Mouse (Mus musculus) liver, adult 2 months (tissue): ENCODE measurements around the gene Mas1. TPM values are rescaled to one million over a fixed set of nuclear protein-coding genes. Genes with fewer than 3 reads are reported as not detected.

ENCODE experiments used
- DNase-seq: peaks from one replicate; pipeline ENCODE4 v3.0.0-alpha.2; 2011; ENCODE audit warnings: low read depth, low spot score; ENCODE audit errors: extremely low read depth
- H3K27ac ChIP-seq: fragments of 200-500 bp; replicated peaks from 2 replicates; pipeline ENCODE4 v1.5.1; 2012; ENCODE audit warnings: low read depth, mild to moderate bottlenecking, control low read depth, inconsistent platforms, low read length; ENCODE audit not compliant: insufficient read depth
- H3K27me3 ChIP-seq: fragments of 200-500 bp; 2 replicates; pipeline ENCODE4 v1.6.1; 2012; ENCODE audit warnings: mild to moderate bottlenecking, moderate library complexity, low read length, inconsistent platforms; ENCODE audit not compliant: control insufficient read depth, insufficient read depth
- H3K36me3 ChIP-seq: fragments of 200-500 bp; 2 replicates; pipeline ENCODE4 v1.6.1; 2012; ENCODE audit warnings: low read length, inconsistent platforms; ENCODE audit not compliant: control insufficient read depth, insufficient read depth
- H3K4me1 ChIP-seq: fragments of 200-500 bp; 2 replicates; pipeline ENCODE4 v1.6.1; 2011; ENCODE audit warnings: low read length; ENCODE audit not compliant: control insufficient read depth, insufficient read depth
- H3K4me3 ChIP-seq: fragments of 200-500 bp; 2 replicates; pipeline ENCODE4 v1.5.1; 2011; ENCODE audit warnings: low read depth, mild to moderate bottlenecking, control low read depth, low read length, moderate library complexity; ENCODE audit not compliant: insufficient read depth
- H3K79me2 ChIP-seq: fragments of 200-500 bp; 2 replicates; pipeline ENCODE4 v1.6.1; 2012; ENCODE audit warnings: inconsistent platforms, mild to moderate bottlenecking, low read length, moderate library complexity; ENCODE audit not compliant: control insufficient read depth, insufficient read depth
- H3K9ac ChIP-seq: fragments of 200-500 bp; 2 replicates; pipeline ENCODE4 v1.6.1; 2012; ENCODE audit warnings: low read depth, mild to moderate bottlenecking, control low read depth, inconsistent platforms, low read length
- CTCF ChIP-seq: fragments of 200-500 bp; IDR thresholded peaks from 2 replicates; pipeline ENCODE4 v1.5.1; 2011; ENCODE audit warnings: low read depth, low read length, control low read depth
- POLR2A ChIP-seq: fragments of 200-500 bp; IDR thresholded peaks from 2 replicates; pipeline ENCODE4 v1.6.1; 2011; ENCODE audit warnings: low read length, control low read depth; ENCODE audit not compliant: insufficient read depth; ENCODE audit errors: extremely low read depth
- WGBS: fragments of 180-500 bp; shearing (Covaris S2); methylation state at CpG from one replicate; pipeline ENCODE4 v1.1.7; 2018; 5-methylcytosine and 5-hydroxymethylcytosine counted together
- polyA plus RNA-seq: library from polyadenylated mRNA; depleted of rRNA; stranded (reverse); fragments of >200 nt; gene quantifications from 2 replicates; pipeline ENCODE4 v1.2.3, GENCODE M21; 2012
- total RNA-seq: library from RNA; depleted of rRNA; stranded (reverse); fragments of >200 nt; gene quantifications from 2 replicates; pipeline ENCODE4 v1.2.3, GENCODE M21; 2014

Gene Mas1
- total and polyA plus RNA-seq, 2 experiments: 0.18 to 0.35 TPM

GRCm38 (mm10) chr17:12909361-12910280 lies 41.7 kb upstream of the Mas1 start, which contains the start of gene Pnldc1:
Gene Pnldc1 (minus strand): TSS chr17:12910230.
- TF ChIP-seq CTCF: no peak
- no peak for TF ChIP-seq POLR2A
- no peaks in the 10 kb centered on the region for H3K79me2 ChIP-seq
- no peak within 1 kb of the TSS for H3K9ac ChIP-seq
- H3K36me3 ChIP-seq: peaks cover 33% of the 10 kb centered on the region
- H3K4me3 ChIP-seq: no peak within 1 kb of the TSS
- 90% methylated on average over 35 of the region's 35 CpGs for WGBS
- no peaks in the 10 kb centered on the region for H3K4me1 ChIP-seq
- H3K27ac ChIP-seq: no peak within 1 kb of the TSS
- no peaks in the 10 kb centered on the region for H3K27me3 ChIP-seq
- no peak for DNase-seq

DNA sequence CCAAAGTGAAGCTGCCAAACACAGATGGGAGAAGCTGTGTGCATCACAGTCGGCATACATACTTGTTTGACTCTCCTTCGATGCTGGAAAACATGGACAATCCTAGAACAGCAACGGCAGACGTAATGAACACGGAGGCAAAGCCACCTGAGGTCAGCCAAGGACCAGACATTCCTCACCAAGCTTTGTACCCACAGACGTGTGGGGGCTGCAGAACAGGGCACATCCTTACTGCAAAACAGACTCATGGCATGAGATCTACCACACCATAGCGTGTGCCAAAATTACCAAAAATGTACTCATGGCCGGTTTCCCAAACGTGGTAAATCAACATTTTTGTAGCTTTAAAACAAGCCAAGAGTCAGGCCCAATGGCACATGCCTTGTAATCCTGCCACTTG lies 38.5 kb upstream of the Mas1 start:
- H3K36me3 ChIP-seq: peaks cover 17% of the 10 kb centered on the region
- TF ChIP-seq POLR2A (no peak), CTCF (no peak)
- WGBS: 90% methylated on average over 9 of the region's 9 CpGs

GRCm38 (mm10) chr17:12905810-12906209 lies 37.9 kb upstream of the Mas1 start:
- H3K36me3 ChIP-seq: peaks cover 14% of the 10 kb centered on the region

More for the DNA sequence above, 38.5 kb upstream of the Mas1 start:
- DNase-seq: no peak
- no peak overlapping the region for H3K4me3 ChIP-seq
- no peaks in the 10 kb centered on the region for H3K27me3 ChIP-seq
- H3K79me2 ChIP-seq: no peaks in the 10 kb centered on the region
- H3K4me1 ChIP-seq: no peaks in the 10 kb centered on the region
- H3K27ac ChIP-seq: no peak overlapping the region
- H3K9ac ChIP-seq: no peak overlapping the region

DNA sequence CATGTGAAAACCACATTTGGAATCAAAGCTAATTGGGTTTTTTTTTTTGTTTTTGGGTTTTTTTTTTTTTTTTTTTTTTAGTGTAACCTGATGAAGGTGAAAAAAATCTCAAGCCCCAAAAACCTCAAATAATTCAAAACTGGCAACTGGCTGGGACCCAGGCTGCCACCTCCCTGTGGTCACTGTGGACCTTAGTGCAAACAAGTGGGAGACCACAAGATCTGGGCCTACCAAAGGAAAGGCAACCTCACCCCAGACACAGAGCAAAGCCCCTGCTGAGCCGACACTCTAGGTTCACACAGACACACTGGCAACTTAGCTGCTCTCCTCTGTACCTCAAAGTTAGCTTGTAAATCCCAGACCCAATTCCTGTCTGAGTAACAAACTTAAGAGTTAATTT lies 36.4 kb upstream of the Mas1 start:
- WGBS: 94% methylated on average over 1 of the region's 1 CpGs
- H3K4me3 ChIP-seq: no peak overlapping the region
- no peak for DNase-seq

More at GRCm38 (mm10) chr17:12905810-12906209, 37.9 kb upstream of the Mas1 start:
- H3K9ac ChIP-seq: no peak overlapping the region
- no peak overlapping the region for H3K4me3 ChIP-seq
- H3K79me2 ChIP-seq: no peaks in the 10 kb centered on the region
- 96% methylated on average over 4 of the region's 4 CpGs for WGBS
- H3K27ac ChIP-seq: no peak overlapping the region
- H3K4me1 ChIP-seq: no peaks in the 10 kb centered on the region
- no peaks in the 10 kb centered on the region for H3K27me3 ChIP-seq
- TF ChIP-seq POLR2A: no peak
- TF ChIP-seq CTCF: no peak
- no peak for DNase-seq

GRCm38 (mm10) chr17:12903372-12904333 lies 35.7 kb upstream of the Mas1 start:
- H3K9ac ChIP-seq: no peak overlapping the region
- 90% methylated on average over 11 of the region's 12 CpGs for WGBS
- H3K27ac ChIP-seq: no peak overlapping the region
- H3K4me3 ChIP-seq: no peak overlapping the region
- H3K79me2 ChIP-seq: no peaks in the 10 kb centered on the region
- H3K4me1 ChIP-seq: no peaks in the 10 kb centered on the region
- DNase-seq: no peak
- H3K36me3 ChIP-seq: peaks cover 10% of the 10 kb centered on the region
- H3K27me3 ChIP-seq: no peaks in the 10 kb centered on the region
- no peak for TF ChIP-seq CTCF
- TF ChIP-seq POLR2A: no peak

More for the DNA sequence above, 36.4 kb upstream of the Mas1 start:
- no peak overlapping the region for H3K9ac ChIP-seq
- H3K27ac ChIP-seq: no peak overlapping the region
- no peaks in the 10 kb centered on the region for H3K4me1 ChIP-seq
- no peaks in the 10 kb centered on the region for H3K27me3 ChIP-seq
- H3K36me3 ChIP-seq: peaks cover 10% of the 10 kb centered on the region
- TF ChIP-seq CTCF (no peak), POLR2A (no peak)
- H3K79me2 ChIP-seq: no peaks in the 10 kb centered on the region
